Mouse (Mus musculus) erythroblast, embryonic 14.5 days (primary cell): ENCODE data around the gene Pdia6. TPM values are rescaled to one million over a fixed set of nuclear protein-coding genes. Genes with fewer than 3 reads are reported as not detected.

Experiments used
- H3K27me3 ChIP-seq: 2 replicates; pipeline ENCODE4 v1.6.1; 2012; ENCODE audit warnings: inconsistent platforms; ENCODE audit not compliant: control insufficient read depth
- H3K36me3 ChIP-seq: 2 replicates; pipeline ENCODE4 v1.6.1; 2012; ENCODE audit warnings: mild to moderate bottlenecking, inconsistent platforms; ENCODE audit not compliant: control insufficient read depth
- H3K4me1 ChIP-seq: 2 replicates; pipeline ENCODE4 v1.6.1; 2012; ENCODE audit warnings: inconsistent platforms; ENCODE audit not compliant: control insufficient read depth
- H3K4me3 ChIP-seq: replicated peaks from 2 replicates; pipeline ENCODE3; 2012; ENCODE audit warnings: moderate library complexity, mild to moderate bottlenecking, inconsistent platforms
- H3K9me3 ChIP-seq: 2 replicates; pipeline ENCODE4 v1.6.1; 2012; ENCODE audit warnings: low read length, inconsistent platforms, mixed read lengths; ENCODE audit not compliant: control insufficient read depth
- GATA1 ChIP-seq: IDR thresholded peaks from 2 replicates; pipeline ENCODE4 v1.6.1; 2012; ENCODE audit warnings: low read length, inconsistent platforms, mixed read lengths
- TAL1 ChIP-seq: IDR thresholded peaks from 3 replicates; pipeline ENCODE4 v1.6.1; 2012; ENCODE audit warnings: low read length, inconsistent platforms, mixed read lengths
- polyA plus RNA-seq: library from polyadenylated mRNA; stranded (reverse); fragments of >175 nt; gene quantifications from 2 replicates; pipeline ENCODE4 v1.2.3, GENCODE M21; 2012

The Pdia6 gene
- polyA plus RNA-seq, 1 experiment: 0.58 TPM

GRCm38 (mm10) chr12:17289913-17290312 lies 23.6 kb downstream of the Pdia6 start:
- Histone ChIP-seq H3K9me3 (no peaks in the 10 kb centered on the region), H3K4me1 (no peaks in the 10 kb centered on the region), H3K4me3 (no peak overlapping the region), H3K36me3 (peaks cover 3% of the 10 kb centered on the region), H3K27me3 (no peaks in the 10 kb centered on the region)
- TF ChIP-seq TAL1: no peak
- no peak for TF ChIP-seq GATA1

- no peaks in the 10 kb centered on the region for H3K4me1 ChIP-seq
- no peaks in the 10 kb centered on the region for H3K27me3 ChIP-seq
- no peaks in the 10 kb centered on the region for H3K9me3 ChIP-seq
- TF ChIP-seq TAL1 (no peak), GATA1 (no peak)
- no peaks in the 10 kb centered on the region for H3K36me3 ChIP-seq
- no peak overlapping the region for H3K4me3 ChIP-seq
Measured at GRCm38 (mm10) chr12:17290569-17290968, 24.2 kb downstream of the Pdia6 start.

GRCm38 (mm10) chr12:17296899-17297298 lies 30.6 kb downstream of the Pdia6 start:
- no peaks in the 10 kb centered on the region for H3K9me3 ChIP-seq
- no peaks in the 10 kb centered on the region for H3K4me1 ChIP-seq
- no peaks in the 10 kb centered on the region for H3K27me3 ChIP-seq
- no peak overlapping the region for H3K4me3 ChIP-seq
- TF ChIP-seq TAL1: no peak
- no peaks in the 10 kb centered on the region for H3K36me3 ChIP-seq

GRCm38 (mm10) chr12:17299902-17300301 lies 33.6 kb downstream of the Pdia6 start:
- TF ChIP-seq TAL1 (no peak), GATA1 (no peak)
- H3K4me1 ChIP-seq: no peaks in the 10 kb centered on the region
- H3K27me3 ChIP-seq: no peaks in the 10 kb centered on the region
- no peak overlapping the region for H3K4me3 ChIP-seq
- no peaks in the 10 kb centered on the region for H3K36me3 ChIP-seq
- H3K9me3 ChIP-seq: no peaks in the 10 kb centered on the region

GRCm38 (mm10) chr12:17305445-17305844 lies 39.1 kb downstream of the Pdia6 start:
- H3K4me1 ChIP-seq: no peaks in the 10 kb centered on the region
- H3K9me3 ChIP-seq: no peaks in the 10 kb centered on the region
- H3K27me3 ChIP-seq: no peaks in the 10 kb centered on the region
- TF ChIP-seq TAL1 (no peak), GATA1 (no peak)
- no peaks in the 10 kb centered on the region for H3K36me3 ChIP-seq
- H3K4me3 ChIP-seq: no peak overlapping the region

- Histone ChIP-seq H3K4me3 (no peak overlapping the region), H3K27me3 (no peaks in the 10 kb centered on the region), H3K9me3 (no peaks in the 10 kb centered on the region), H3K4me1 (no peaks in the 10 kb centered on the region), H3K36me3 (no peaks in the 10 kb centered on the region)
- TF ChIP-seq TAL1: no peak
- TF ChIP-seq GATA1: no peak
Measured at GRCm38 (mm10) chr12:17308246-17308645, 41.9 kb downstream of the Pdia6 start.

- H3K9me3 ChIP-seq: no peaks in the 10 kb centered on the region
- TF ChIP-seq TAL1 (no peak), GATA1 (no peak)
- no peaks in the 10 kb centered on the region for H3K36me3 ChIP-seq
- H3K4me1 ChIP-seq: no peaks in the 10 kb centered on the region
- H3K27me3 ChIP-seq: no peaks in the 10 kb centered on the region
- H3K4me3 ChIP-seq: no peak overlapping the region
Measured at GRCm38 (mm10) chr12:17310852-17311839, 44.8 kb downstream of the Pdia6 start.

GRCm38 (mm10) chr12:17316096-17316495 lies 49.8 kb downstream of the Pdia6 start:
- no peak overlapping the region for H3K4me3 ChIP-seq

GRCm38 (mm10) chr12:17317970-17318369 lies 51.6 kb downstream of the Pdia6 start:
- H3K4me3 ChIP-seq: no peak overlapping the region
- TF ChIP-seq TAL1 (no peak), GATA1 (no peak)
- no peaks in the 10 kb centered on the region for H3K9me3 ChIP-seq
- no peaks in the 10 kb centered on the region for H3K36me3 ChIP-seq
- peaks cover 5% of the 10 kb centered on the region for H3K27me3 ChIP-seq
- no peaks in the 10 kb centered on the region for H3K4me1 ChIP-seq

More at GRCm38 (mm10) chr12:17316096-17316495, 49.8 kb downstream of the Pdia6 start:
- no peaks in the 10 kb centered on the region for H3K4me1 ChIP-seq
- TF ChIP-seq GATA1 (no peak), TAL1 (no peak)
- no peaks in the 10 kb centered on the region for H3K36me3 ChIP-seq
- H3K27me3 ChIP-seq: no peaks in the 10 kb centered on the region
- H3K9me3 ChIP-seq: no peaks in the 10 kb centered on the region
